ENCODE assay signal across 16 mouse cellular contexts in genomic region chrX:38423096-38423495, GRCm38 (mm10).
"Had no signal": no experiment of that assay in that cellular context is flagged by ENCODE, and none has a peak within 500 bp of the region (broad histone marks: within the 10 kb centered on the region; RNA-seq: fewer than 3 reads in every experiment).

No protein-coding gene starts in this region.

- ATAC-seq: liver, embryonic 12.5 days; midbrain, embryonic 15.5 days had no signal

- H3K27ac ChIP-seq: kidney, postnatal 0 days; left cerebral cortex, adult 2 months; limb, embryonic 10.5 days; liver, embryonic 12.5 days; lung, embryonic 15.5 days; macrophage; midbrain, embryonic 15.5 days; neural tube, embryonic 13.5 days had no signal

- H3K4me1 ChIP-seq: limb, embryonic 10.5 days; liver, embryonic 12.5 days; lung, embryonic 15.5 days; megakaryocyte, embryonic 14.5 days; midbrain, embryonic 15.5 days; neural tube, embryonic 13.5 days had no signal

- H3K9me3 ChIP-seq: limb, embryonic 10.5 days; liver, embryonic 12.5 days; lung, embryonic 15.5 days; megakaryocyte, embryonic 14.5 days; midbrain, embryonic 15.5 days; neural tube, embryonic 13.5 days had no signal

- H3K36me3 ChIP-seq: lung, embryonic 15.5 days; midbrain, embryonic 15.5 days had no signal

- H3K9ac ChIP-seq: liver, embryonic 12.5 days; lung, embryonic 15.5 days; midbrain, embryonic 15.5 days; neural tube, embryonic 13.5 days had no signal

- DNase-seq: lung, postnatal 14 days; retina, postnatal 1 day; right cerebral cortex, postnatal 4 days; spleen, adult 18-20 months; thymus, adult 18-20 months; thymus, postnatal 14 days had no signal

- H3K27me3 ChIP-seq: liver, embryonic 12.5 days; lung, embryonic 15.5 days; megakaryocyte, embryonic 14.5 days; midbrain, embryonic 15.5 days; neural tube, embryonic 13.5 days had no signal

- H3K4me2 ChIP-seq: liver, embryonic 12.5 days; lung, embryonic 15.5 days; midbrain, embryonic 11.5 days; midbrain, embryonic 15.5 days; neural tube, embryonic 13.5 days had no signal

- H3K4me3 ChIP-seq: left cerebral cortex, adult 2 months; limb, embryonic 10.5 days; liver, embryonic 12.5 days; lung, embryonic 15.5 days; megakaryocyte, embryonic 14.5 days; midbrain, embryonic 15.5 days; neural tube, embryonic 13.5 days had no signal
